Mouse (Mus musculus) ES-Bruce4 (cell line): ENCODE data around the gene Wnt2b. TPM values are rescaled to one million over a fixed set of nuclear protein-coding genes. Genes with fewer than 3 reads are reported as not detected.

Source experiments
- H3K27ac ChIP-seq: 2 replicates; pipeline ENCODE4 v1.5.1; 2012; ENCODE audit warnings: low read length, inconsistent platforms; ENCODE audit not compliant: insufficient read depth
- H3K27me3 ChIP-seq: 2 replicates; pipeline ENCODE4 v1.6.1; 2012; ENCODE audit warnings: mild to moderate bottlenecking, low read length, inconsistent platforms; ENCODE audit not compliant: control insufficient read depth, poor library complexity, insufficient read depth, severe bottlenecking
- H3K36me3 ChIP-seq: 2 replicates; pipeline ENCODE4 v1.6.1; 2012; ENCODE audit warnings: inconsistent platforms, mild to moderate bottlenecking, low read length, moderate library complexity; ENCODE audit not compliant: control insufficient read depth, poor library complexity, insufficient read depth, severe bottlenecking
- H3K4me1 ChIP-seq: one replicate; pipeline ENCODE4 v1.8.1; 2011; ENCODE audit warnings: low read length; ENCODE audit not compliant: control insufficient read depth, insufficient read depth
- H3K4me3 ChIP-seq: 2 replicates; pipeline ENCODE4 v1.5.1; 2011; ENCODE audit warnings: low read depth, mild to moderate bottlenecking, low read length
- H3K9ac ChIP-seq: 2 replicates; pipeline ENCODE4 v1.6.1; 2012; ENCODE audit warnings: low read depth, mild to moderate bottlenecking, inconsistent platforms; ENCODE audit not compliant: poor library complexity, severe bottlenecking
- H3K9me3 ChIP-seq: replicated peaks from 2 replicates; pipeline ENCODE4 v1.6.1; 2012; ENCODE audit warnings: mild to moderate bottlenecking, low read length, inconsistent platforms; ENCODE audit not compliant: control insufficient read depth, poor library complexity, insufficient read depth, severe bottlenecking
- CTCF ChIP-seq: IDR thresholded peaks from one replicate; pipeline ENCODE4 v1.8.1; 2011; ENCODE audit warnings: low read depth, low read length
- EP300 ChIP-seq: IDR thresholded peaks from 2 replicates; pipeline ENCODE4 v1.6.1; 2011; ENCODE audit warnings: low read depth, low read length; ENCODE audit not compliant: insufficient read depth
- POLR2A ChIP-seq: IDR thresholded peaks from one replicate; pipeline ENCODE4 v1.8.1; 2011; ENCODE audit warnings: low read length; ENCODE audit not compliant: insufficient read depth
- polyA plus RNA-seq: library from polyadenylated mRNA; stranded (reverse); fragments of >200 nt; gene quantifications from 2 replicates; pipeline ENCODE4 v1.2.4, GENCODE M21; 2011; ENCODE audit warnings: low read depth; ENCODE audit not compliant: missing spikeins, insufficient read depth, insufficient read length

Gene Wnt2b
- polyA plus RNA-seq, 1 experiment, result 1.8 TPM

- Histone ChIP-seq H3K9me3 (no peaks in the 10 kb centered on the region), H3K9ac (no peak overlapping the region), H3K4me1 (no peaks in the 10 kb centered on the region), H3K4me3 (no peak overlapping the region), H3K27ac (no peak overlapping the region), H3K27me3 (no peaks in the 10 kb centered on the region), H3K36me3 (no peaks in the 10 kb centered on the region; the same call in 1 of the 2 replicates)
- TF ChIP-seq EP300 (no peak), CTCF (no peak), POLR2A (no peak)
Measured at GRCm38 (mm10) chr3:104901154-104901553, 60.6 kb downstream of the Wnt2b start.

DNA sequence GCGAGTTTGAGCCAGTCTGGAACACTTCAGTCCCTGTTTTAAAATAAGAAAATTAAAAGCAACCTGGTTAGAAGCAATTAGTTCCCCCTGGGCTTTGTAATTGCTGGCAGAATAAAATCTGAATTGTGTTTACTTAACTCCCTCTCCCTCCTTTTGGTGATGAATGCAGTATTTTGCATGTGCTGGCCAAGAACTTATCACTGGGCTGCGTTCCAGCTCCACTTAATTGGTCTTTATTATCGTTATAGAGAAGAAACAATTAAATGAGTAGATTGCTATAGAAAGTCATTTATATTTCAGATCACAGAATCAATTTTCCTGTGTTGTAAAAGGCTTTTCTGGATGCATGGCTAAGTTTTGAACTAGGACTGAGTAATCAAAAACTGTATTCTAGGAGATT is 65.6 kb downstream of the Wnt2b start:
- Histone ChIP-seq H3K4me1 (no peaks in the 10 kb centered on the region), H3K36me3 (peaks cover 10% of the 10 kb centered on the region), H3K9ac (no peak overlapping the region), H3K27me3 (no peaks in the 10 kb centered on the region), H3K27ac (no peak overlapping the region), H3K4me3 (no peak overlapping the region), H3K9me3 (no peaks in the 10 kb centered on the region)
- TF ChIP-seq EP300, result no peak
- no peak for TF ChIP-seq CTCF
- no peak for TF ChIP-seq POLR2A

Other genes starting within 250 kb of the Wnt2b start
- 21.4 and 23.8 TPM in 2 replicates for gene Ppm1j, start 180.9 kb downstream of the Wnt2b start, polyA plus RNA-seq
- 0.20 and 0.31 TPM in 2 replicates for gene Fam19a3, start 180.1 kb downstream of the Wnt2b start, polyA plus RNA-seq
- gene Rhoc, start 173.5 kb downstream of the Wnt2b start, polyA plus RNA-seq, result 123 and 125 TPM in 2 replicates
- 79.9 and 90.4 TPM in 2 replicates for gene Mov10, start 143.4 kb downstream of the Wnt2b start, polyA plus RNA-seq
- gene St7l, start 97.9 kb downstream of the Wnt2b start, polyA plus RNA-seq, result 29.4 and 30.0 TPM in 2 replicates
- gene Capza1, start 97.4 kb downstream of the Wnt2b start, polyA plus RNA-seq, result 215 and 253 TPM in 2 replicates
- 46.2 and 50.0 TPM in 2 replicates for gene Cttnbp2nl, start 91.2 kb upstream of the Wnt2b start, polyA plus RNA-seq
- gene 4930564D02Rik, start 104.9 kb upstream of the Wnt2b start, polyA plus RNA-seq, result not detected in 2 replicates